Mouse (Mus musculus): Measurements from ENCODE around the gene Golt1a.

DNA sequence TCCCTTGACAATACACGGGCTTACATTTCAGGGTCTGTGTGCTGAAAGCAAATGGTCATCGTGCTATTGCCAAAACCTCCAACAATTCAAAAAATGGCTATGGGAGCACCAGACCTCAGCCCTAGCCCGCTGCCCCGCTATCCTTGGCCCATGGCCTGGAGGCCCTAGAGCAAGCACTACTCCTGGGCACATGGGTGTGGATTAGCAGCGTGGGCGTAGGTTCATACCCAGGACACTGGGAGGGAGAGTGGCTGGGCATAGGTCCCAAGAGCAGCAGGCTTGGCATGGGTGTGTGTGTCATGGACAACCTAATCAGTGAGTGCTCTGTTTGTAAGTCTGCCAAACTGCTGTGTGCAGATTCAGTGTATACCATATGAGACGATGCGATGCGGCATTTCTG is 13.2 kb upstream of the Golt1a start:
- TF ChIP-seq CTCF (IDR thresholded peaks at IDR 0.05; ENCODE audit: low read depth) = no peak
- no peak for TF ChIP-seq EP300 (optimal IDR thresholded peaks at IDR 0.05)
